Mouse (Mus musculus) fibroblast of lung, adult 2 months (primary cell): ENCODE measurements at regions not wholly inside any gene's neighbourhood (a gene's known extent, or its start where the extent isn't known, plus 50 kb on each side); places are given as distances from the start of the nearest gene placed in this dataset.

Experiments
- DNase-seq: peaks from one replicate; pipeline ENCODE4 v3.0.0-alpha.2; 2011; ENCODE audit warnings: low read depth

DNA sequence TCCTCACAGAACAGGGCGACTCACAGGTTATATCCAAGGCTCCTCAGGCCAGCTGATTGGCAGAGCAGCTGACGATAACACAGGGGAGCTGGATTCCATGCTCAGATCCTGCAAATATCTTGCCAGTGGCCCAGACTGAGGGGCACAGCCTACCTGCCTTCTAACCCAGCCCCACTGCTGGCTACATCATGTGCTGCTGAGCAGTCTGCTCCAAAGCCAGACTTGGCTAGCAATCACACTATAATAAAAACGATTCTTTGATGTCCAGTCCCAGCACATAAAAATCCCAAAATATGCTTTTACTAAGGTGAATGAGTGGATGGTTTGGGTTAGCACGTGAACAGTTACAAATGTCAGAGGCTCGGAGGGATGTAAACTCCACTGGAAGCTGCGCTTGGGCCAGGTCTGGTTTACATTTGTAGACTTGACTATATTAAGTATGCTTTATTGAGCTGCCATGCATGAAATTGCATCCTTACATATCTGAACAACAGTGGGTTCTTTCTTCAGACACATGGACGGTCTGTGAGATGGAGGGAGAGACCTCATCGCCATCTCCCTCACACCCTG is 200.2 kb downstream of the Thbs2 start:
- DNase-seq, result no peak

DNA sequence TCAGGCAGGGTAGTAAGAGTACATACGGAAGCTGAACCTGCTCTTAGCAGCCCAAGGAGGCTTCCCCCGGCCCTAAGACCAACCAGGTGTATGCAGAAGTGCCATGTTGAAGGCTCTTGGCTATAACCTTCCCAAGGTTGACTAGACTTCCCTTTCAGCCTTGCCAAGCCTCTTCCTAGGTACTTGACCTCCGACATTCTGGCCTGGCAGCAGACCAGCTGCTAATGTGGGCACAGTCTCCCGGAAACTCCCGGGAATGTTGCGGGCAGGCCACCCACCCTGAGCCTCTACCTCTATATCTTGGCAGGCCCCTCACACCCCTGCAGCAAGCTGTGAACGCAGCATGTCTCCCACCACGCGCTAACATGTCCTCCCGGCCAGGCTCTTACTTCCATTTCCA is 201.1 kb downstream of the Thbs2 start:
- DNase-seq, result no peak

DNA sequence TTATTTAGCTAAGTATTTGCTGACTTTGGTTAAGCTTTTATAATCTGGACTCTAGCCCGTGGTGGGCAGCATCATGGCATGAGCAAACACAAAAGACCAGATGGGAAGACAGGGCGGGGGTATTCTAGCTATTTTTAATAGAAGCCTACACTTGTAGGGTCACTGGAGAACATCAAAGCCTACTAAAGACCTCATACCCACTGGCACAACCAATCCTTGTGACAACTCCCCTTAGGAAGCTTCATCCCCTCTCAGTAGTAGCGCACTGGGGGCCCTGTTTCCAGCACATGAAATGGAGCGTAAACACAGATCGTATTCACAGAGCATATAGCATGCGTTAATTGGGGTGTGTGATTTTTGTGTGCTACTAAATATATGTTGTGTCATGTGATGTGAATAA is 202.4 kb downstream of the Smoc2 start:
- DNase-seq, result no peak

DNA sequence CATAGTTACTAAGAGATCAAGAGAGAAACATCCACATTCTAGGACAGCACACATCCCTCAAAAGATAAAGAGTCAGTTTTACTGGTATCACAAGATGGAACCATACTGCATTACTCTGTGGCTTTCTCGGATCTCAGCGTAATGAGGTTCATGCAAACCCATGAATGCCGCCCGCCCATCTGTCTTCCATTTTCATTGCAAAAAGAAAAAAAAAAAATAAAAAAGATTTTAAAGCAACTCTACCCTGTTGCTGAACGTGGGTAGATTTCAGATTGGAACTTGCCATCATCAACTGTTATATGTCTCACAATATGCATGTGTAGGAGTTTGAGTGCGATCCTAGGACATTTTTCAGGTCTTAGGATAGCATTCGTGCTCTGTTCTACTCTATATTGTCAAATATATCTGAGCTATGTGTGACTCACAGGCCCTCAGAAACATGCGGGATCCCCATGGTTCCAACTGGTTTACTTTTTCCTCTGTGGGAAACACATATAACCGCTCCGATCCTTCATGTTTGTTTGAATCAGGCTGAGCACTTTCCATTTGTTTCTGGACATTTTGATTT is 199.7 kb downstream of the Smoc2 start:
- DNase-seq, result no peak

DNA sequence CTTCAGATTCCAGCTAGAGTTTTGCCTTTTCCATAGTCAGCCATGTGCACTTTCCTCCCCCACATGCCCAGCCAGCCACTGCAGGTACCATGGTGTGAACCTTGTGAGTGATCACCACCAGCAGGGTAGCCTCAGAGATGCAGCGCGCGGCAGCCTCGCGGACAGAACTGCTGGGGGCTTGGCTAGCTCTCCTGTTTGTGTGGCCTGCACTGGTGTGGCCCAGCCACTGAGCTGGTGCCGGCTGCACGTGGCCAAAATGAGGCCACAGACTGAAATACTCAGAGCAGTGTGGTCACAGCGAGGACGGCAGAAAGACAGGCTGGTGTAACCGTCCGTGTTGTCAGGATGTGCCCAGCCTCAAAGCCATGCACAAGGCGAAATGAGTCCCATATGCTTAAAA is 197.4 kb downstream of the Smoc2 start:
- no peak for DNase-seq

DNA sequence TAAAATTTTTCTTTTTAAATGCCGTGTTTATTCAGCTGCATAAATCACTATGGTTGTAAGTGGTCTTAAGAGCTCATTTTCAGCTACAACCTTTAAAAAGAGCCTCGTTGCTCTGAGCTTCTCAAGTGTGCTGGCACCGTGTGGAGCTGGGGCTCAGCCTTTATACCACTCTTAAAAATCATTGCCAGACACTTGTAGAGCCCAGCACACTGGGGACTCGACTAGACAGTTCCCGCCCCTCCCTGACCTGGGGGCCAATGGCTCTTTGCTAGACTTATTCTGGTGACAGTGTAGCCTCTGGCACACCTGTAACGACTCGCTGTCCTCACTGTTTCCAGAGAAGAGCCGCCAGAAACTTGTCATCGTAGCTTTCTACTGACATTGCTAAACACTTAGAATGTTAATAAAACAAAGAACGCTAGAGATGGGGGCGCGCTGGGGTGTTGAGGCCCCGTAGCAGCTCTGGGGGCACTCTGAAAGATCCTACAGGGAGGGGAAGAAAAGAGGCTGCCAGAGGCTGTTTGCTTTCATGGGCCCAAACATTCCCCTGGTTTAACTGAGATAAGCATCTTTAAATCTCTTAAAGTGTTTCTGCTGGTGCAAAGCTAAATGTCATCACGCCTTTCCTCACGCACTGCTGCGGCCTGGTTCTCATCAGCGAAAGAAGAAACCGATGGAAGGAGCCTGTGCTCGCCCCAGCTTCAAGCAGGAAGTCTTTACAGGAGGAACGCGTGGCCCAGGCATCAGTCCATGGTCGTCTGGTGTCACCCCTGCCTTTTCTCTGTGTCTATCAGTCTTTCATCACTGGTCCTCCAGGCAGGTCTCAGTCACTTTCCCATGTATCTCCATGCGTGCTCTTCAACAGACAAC is 196.7 kb downstream of the Smoc2 start:
- no peak for DNase-seq

DNA sequence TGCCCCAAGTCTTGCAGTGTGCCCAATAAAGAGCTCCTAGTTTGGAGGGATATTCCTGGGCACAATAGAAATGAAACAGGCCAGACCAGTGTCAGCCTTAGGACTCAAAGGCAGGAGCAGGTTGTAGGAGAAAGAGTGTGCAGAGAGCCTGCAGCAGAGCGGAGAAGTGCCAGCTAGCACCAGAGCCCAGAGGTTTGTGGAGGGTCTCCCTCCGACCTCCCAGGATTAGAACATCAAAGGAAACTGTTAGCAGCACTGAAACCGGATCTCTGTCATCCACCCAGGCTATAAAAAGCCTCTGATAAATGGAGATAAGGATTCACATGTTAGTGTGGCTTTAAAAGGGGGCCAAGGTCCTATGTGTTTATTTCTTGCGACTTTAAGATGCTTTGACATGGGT is 196.0 kb downstream of the Smoc2 start:
- DNase-seq, result no peak

DNA sequence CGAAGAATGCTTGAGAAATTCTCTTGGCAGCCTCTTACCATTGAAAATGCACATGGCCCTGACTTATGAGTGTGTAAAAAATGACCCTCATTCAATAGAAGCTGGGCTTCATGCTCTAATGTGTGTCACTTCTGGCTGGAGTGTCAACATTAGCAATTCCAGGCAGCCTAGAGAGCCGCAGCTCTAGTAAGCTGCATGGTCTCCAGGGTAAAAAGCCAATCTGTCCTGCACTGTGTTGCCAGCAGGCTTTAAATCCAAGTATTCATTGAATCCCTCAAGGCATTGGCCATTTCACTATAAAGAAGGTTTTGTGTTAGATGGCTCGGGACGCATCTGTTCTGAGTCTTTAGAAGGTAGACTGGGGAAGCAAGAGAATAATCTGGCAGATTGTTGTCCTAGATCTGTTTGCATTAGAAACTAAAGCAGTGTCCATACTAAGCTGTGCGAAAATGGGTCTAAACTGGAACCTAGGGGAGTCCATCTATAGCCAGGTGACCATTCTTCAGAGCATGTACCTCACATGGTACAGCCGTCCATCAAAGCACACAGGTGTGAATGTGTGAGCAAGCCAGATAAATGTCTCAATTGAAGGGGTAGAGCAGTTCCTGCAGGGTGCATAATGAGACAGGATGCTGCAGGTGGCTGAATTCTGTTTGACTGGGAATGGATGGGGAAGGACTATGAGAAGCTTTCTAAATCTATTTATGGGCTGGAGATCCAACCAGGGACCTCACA is 189.6 kb downstream of the Smoc2 start:
- DNase-seq, result no peak

DNA sequence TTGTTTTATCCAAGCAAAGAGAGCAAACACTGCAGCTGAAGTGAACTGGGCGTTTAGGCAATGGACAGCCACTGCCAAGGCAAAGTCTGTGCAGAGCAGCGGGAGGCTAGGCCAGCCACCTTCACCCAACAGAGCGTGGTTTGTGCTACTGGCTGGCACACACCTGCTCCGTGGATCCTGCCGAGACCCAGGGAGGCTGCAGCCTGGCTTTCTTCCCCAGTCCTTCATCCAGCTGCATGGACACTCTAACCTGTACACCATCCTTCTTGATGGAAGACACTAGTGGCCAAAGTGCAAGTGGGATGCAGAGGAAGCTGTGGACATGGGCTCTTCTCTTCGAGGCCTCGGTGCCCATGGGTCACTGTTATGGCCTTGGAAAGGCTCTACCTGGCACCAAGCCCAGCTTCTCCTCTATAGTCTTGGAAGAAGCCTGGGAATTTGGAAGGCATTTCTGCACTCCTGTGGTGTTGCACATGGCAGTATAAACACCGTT is 176.0 kb downstream of the Smoc2 start:
- peak; percentile 82 for DNase-seq
